Mouse (Mus musculus): ENCODE measurements at regions not wholly inside any gene's neighbourhood (a gene's known extent, or its start where the extent isn't known, plus 50 kb on each side); places are given as distances from the start of the nearest gene placed in this dataset.

DNA sequence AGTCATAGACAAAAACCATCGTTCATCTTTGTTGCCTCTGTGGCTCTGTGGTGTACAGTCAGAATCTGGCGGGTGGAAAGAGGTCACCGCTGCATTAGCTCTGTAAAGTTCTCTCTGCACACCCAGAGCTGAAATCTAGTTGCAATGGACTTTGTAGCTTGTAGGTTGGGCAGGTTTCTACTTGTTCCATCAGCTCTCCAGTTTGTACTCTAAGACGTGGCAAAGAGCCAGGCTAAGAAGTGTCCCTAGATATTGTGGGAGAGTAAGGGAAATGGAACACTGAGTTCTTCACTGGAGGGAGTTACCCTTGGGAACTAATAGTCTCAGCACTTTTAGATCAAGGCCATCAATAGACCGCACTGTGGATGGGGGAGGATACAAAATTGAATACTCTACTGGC, 197.6 kb upstream of the Nampt start:
- Histone ChIP-seq H3K4me3 (ENCODE audit: insufficient read depth, low read length) (no peak overlapping the region), H3K27ac (ENCODE audit: insufficient read depth, low read length) (no peak overlapping the region), H3K4me1 (ENCODE audit: control insufficient read depth, insufficient read depth, low read length) (no peaks in the 10 kb centered on the region)
- TF ChIP-seq CTCF (IDR thresholded peaks at IDR 0.05; ENCODE audit: extremely low read depth, insufficient read depth, low read length) = no peak

DNA sequence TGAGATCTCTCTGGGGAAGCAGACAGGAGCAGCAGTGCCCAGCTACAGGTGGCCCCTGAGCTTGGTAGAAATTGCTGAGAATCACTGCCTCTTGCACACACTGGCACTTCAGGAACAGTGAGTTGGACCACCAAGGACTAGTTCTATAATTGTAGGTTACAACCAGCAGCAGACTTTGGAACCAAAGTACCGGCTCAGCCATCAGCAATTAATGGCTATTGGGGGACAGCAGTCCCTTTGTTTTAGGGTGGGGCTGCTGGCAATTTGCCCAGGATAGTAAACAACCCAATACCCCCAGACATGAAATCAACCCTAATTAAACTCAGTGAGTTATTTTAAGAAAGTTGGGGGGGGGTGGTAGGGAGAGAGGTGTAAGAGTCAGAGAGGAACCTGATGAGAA, 190.8 kb upstream of the Nampt start:
- Histone ChIP-seq H3K27ac (ENCODE audit: insufficient read depth, low read length) (no peak overlapping the region), H3K4me1 (ENCODE audit: control insufficient read depth, insufficient read depth, low read length) (no peaks in the 10 kb centered on the region)
- TF ChIP-seq POLR2A (IDR thresholded peaks at IDR 0.05; ENCODE audit: extremely low read depth, insufficient read depth, low read length) (no peak), CTCF (IDR thresholded peaks at IDR 0.05; ENCODE audit: extremely low read depth, insufficient read depth, low read length) (no peak)

DNA sequence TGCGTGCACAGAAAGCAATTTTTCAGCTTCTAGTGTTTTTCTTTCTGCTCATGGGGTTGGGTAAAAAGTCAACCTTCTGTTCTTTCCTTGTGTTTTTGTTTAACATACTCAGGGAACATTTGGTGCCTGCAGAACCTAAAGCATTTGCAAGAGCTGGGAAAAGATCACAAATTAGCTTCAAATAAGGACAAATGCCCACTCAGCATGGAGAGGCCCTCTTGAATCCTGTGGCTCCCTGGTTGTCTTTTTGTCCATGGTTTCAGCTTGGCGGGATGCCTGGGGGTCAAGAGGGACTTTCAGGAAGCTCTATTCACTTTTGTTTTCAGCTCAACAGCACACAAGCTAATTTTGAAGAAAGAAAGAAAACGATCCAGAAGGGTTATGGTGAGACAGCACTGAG, 186.4 kb upstream of the Nampt start:
- Histone ChIP-seq H3K4me3 (ENCODE audit: insufficient read depth, low read length) (no peak overlapping the region), H3K27ac (ENCODE audit: insufficient read depth, low read length) (no peak overlapping the region), H3K4me1 (ENCODE audit: control insufficient read depth, insufficient read depth, low read length) (peaks cover 2% of the 10 kb centered on the region; the same call in 1 of the 2 replicates)
- TF ChIP-seq POLR2A (IDR thresholded peaks at IDR 0.05; ENCODE audit: extremely low read depth, insufficient read depth, low read length) (no peak), CTCF (IDR thresholded peaks at IDR 0.05; ENCODE audit: extremely low read depth, insufficient read depth, low read length) (no peak)

More for the DNA sequence above, 190.8 kb upstream of the Nampt start:
- no peak overlapping the region for H3K4me3 ChIP-seq (ENCODE audit: insufficient read depth, low read length)

DNA sequence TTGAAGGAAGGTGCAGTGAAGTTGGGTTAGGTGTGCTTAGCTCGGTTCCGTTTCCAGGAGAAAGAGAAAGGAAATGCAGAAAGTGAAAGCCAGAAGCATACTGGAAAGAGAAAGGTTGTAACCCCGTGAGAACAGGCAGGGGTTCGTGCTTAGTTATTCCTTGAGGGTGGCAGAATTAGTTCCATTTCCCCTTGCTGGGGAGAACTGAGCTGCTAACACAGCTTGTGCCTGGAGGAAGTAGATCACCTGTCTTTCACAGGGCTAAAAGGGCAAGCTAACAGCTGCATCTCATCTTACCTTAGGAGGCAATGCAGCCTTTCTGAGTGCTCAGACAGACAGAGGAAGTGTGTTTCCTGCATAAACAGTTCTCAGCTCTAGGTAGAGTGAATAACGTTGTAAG, 184.3 kb upstream of the Nampt start:
- peaks cover 2% of the 10 kb centered on the region; the same call in 1 of the 2 replicates for H3K4me1 ChIP-seq (ENCODE audit: control insufficient read depth, insufficient read depth, low read length)
- TF ChIP-seq POLR2A (IDR thresholded peaks at IDR 0.05; ENCODE audit: extremely low read depth, insufficient read depth, low read length) (no peak), CTCF (IDR thresholded peaks at IDR 0.05; ENCODE audit: extremely low read depth, insufficient read depth, low read length) (no peak)
- no peak overlapping the region for H3K27ac ChIP-seq (ENCODE audit: insufficient read depth, low read length)
- no peak overlapping the region for H3K4me3 ChIP-seq (ENCODE audit: insufficient read depth, low read length)

DNA sequence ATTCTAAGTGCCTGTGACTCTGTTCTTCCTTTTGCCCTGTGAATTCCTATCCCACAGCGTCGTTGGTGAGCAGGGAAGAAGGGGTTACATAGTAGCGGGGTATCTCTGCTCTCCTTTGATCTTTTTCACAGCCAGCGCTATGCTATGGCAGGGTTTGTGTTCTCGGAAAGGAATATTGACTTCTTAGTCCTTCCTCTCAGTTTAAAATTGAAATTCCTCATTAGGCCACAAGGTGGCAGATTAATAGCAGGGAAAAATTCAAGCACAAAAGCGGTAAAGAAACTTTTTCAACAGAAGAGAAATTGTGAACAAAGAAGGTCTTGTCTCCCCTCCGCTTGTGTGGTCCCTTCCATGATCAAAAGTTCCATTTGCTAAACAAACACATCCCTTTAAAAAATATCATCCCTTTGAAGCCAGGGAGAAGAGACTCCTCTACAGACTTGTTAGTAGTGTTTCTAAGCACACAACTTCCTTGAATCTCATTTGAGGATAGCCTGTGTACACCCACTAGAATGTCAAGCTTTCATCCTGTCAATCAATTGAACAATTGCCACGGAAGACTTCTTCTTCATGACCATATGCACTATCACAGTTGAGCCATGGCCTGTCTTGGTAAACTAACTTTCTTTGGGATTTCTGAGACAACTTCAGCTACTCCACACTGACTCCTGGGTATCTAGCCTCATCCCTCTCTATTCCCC, 181.8 kb upstream of the Nampt start:
- Histone ChIP-seq H3K27ac (ENCODE audit: insufficient read depth, low read length) (no peak overlapping the region), H3K4me3 (ENCODE audit: insufficient read depth, low read length) (no peak overlapping the region), H3K4me1 (ENCODE audit: control insufficient read depth, insufficient read depth, low read length) (peaks cover 2% of the 10 kb centered on the region; the same call in 1 of the 2 replicates)
- TF ChIP-seq POLR2A (IDR thresholded peaks at IDR 0.05; ENCODE audit: extremely low read depth, insufficient read depth, low read length) (no peak), CTCF (IDR thresholded peaks at IDR 0.05; ENCODE audit: extremely low read depth, insufficient read depth, low read length) (peak; percentile 15; the same call in 1 of the 2 replicates)

DNA sequence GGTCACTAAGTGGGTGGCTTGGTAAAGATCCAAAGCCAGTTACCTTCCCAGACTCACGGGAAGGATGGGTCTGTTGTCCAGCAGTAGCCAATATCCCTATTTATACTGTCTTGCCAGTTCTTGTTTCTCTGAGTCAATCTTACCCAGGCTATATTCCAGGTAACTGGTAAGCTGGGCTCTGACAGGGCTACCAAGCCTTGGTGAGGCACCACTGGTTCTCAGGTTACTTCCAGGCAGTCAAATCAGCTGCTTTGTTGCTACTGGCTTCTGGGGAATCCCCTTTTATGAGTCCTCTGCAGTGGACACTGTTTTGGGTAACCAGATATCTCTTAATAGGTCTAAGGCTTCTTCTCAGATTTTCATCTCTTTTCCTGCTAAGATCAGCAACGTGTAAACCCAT, 178.8 kb upstream of the Nampt start:
- H3K27ac ChIP-seq (ENCODE audit: insufficient read depth, low read length) = no peak overlapping the region
- TF ChIP-seq CTCF (IDR thresholded peaks at IDR 0.05; ENCODE audit: extremely low read depth, insufficient read depth, low read length) = no peak
- TF ChIP-seq POLR2A (IDR thresholded peaks at IDR 0.05; ENCODE audit: extremely low read depth, insufficient read depth, low read length) = no peak
- H3K4me1 ChIP-seq (ENCODE audit: control insufficient read depth, insufficient read depth, low read length) = peaks cover 2% of the 10 kb centered on the region; the same call in 1 of the 2 replicates
- H3K4me3 ChIP-seq (ENCODE audit: insufficient read depth, low read length) = no peak overlapping the region

DNA sequence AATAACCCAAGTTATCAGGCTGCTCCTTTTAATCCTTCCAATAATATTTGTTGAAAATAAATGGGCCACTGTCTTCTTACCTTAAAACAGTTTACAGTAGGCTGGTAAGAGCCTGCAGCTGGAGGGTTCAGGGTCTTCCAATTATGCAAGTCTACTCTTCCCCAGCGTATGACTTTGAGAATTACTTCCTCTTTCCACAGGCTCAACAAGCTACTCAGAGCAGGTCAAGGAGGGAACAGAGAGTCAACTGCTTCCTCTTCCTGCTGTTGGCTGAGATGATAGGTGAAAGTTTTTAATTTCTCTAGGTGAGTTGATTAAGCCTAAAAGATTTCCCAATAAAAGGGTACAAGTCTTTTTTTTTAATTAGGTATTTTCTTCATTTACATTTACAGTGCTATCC, 176.9 kb upstream of the Nampt start:
- TF ChIP-seq POLR2A (IDR thresholded peaks at IDR 0.05; ENCODE audit: extremely low read depth, insufficient read depth, low read length) = no peak
- no peak overlapping the region for H3K4me3 ChIP-seq (ENCODE audit: insufficient read depth, low read length)
- no peaks in the 10 kb centered on the region for H3K4me1 ChIP-seq (ENCODE audit: control insufficient read depth, insufficient read depth, low read length)
- no peak overlapping the region for H3K27ac ChIP-seq (ENCODE audit: insufficient read depth, low read length)

DNA sequence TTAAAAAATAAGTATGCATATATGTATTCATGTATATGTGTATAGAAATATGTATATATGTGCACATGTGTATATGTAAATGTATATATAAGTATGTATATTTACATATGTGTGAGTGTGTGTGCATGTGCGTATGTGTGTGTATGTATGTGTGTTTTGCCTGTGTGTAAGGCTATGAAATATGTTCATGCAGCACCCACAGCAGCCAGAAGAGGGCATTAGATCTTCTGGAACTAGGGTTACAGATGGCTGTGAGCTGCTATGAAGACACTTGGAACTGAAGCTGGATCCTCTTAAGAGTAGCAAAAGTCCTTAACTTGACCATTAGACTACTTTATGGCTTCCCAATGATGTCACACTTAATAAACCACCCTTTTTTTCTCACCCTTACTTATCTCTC, 166.2 kb upstream of the Nampt start:
- Histone ChIP-seq H3K27ac (ENCODE audit: insufficient read depth, low read length) (no peak overlapping the region), H3K4me3 (ENCODE audit: insufficient read depth, low read length) (no peak overlapping the region), H3K4me1 (ENCODE audit: control insufficient read depth, insufficient read depth, low read length) (no peaks in the 10 kb centered on the region)
- TF ChIP-seq CTCF (IDR thresholded peaks at IDR 0.05; ENCODE audit: extremely low read depth, insufficient read depth, low read length) = no peak
- TF ChIP-seq POLR2A (IDR thresholded peaks at IDR 0.05; ENCODE audit: extremely low read depth, insufficient read depth, low read length) = no peak

DNA sequence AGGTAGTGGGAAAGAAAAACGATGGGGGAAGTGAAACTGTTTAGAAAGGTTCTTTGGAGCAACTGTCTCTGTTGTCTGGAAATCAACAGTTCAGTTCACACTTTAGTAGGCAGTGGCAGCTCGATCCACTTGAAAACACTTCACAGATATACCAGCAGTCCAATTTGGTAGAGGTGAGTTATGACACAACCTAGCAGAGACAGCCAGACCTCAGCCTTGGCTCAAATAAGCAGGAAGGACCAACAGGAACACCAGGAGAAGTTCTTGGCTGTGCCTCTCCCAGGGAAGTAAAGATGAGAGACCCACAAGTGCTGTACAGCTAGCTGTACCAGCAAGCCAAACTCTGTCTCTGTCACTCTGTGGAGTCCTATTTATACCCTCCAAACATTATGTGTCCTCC, 163.2 kb upstream of the Nampt start:
- Histone ChIP-seq H3K4me1 (ENCODE audit: control insufficient read depth, insufficient read depth, low read length) (no peaks in the 10 kb centered on the region), H3K27ac (ENCODE audit: insufficient read depth, low read length) (no peak overlapping the region), H3K4me3 (ENCODE audit: insufficient read depth, low read length) (no peak overlapping the region)
- TF ChIP-seq POLR2A (IDR thresholded peaks at IDR 0.05; ENCODE audit: extremely low read depth, insufficient read depth, low read length) (no peak), CTCF (IDR thresholded peaks at IDR 0.05; ENCODE audit: extremely low read depth, insufficient read depth, low read length) (no peak)

DNA sequence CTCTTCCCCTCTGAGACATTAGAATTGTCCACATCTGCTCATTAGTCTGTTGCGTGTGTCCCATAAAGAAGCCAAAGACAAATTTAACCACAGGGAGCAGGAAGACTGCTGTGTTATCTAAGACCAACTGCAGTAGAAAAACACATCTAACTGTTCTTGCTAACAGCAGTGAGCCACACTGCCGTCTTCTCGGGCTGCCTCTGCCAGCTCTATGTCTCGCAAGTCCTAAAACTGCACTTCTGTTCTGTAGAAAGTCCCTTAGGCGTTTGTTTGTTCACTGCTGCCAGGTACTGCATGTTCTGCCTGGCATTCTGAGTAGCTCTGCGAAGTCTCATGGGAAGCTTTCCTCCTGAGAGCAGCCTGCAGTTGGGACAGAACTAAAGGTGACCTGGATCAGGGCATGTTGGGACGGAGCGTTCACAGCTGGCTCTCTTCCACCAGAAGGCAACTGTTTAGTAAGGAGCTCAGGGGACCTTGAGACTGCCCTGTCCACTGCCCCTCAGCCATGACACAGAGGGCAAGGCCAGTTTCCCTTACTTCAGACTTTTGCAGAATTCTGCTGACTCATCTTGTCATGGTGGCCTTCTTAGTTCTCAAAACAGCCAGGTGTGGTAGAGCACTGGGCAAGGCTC, 157.4 kb upstream of the Nampt start:
- TF ChIP-seq CTCF (IDR thresholded peaks at IDR 0.05; ENCODE audit: extremely low read depth, insufficient read depth, low read length) (no peak), POLR2A (IDR thresholded peaks at IDR 0.05; ENCODE audit: extremely low read depth, insufficient read depth, low read length) (no peak)
- Histone ChIP-seq H3K4me3 (ENCODE audit: insufficient read depth, low read length) (no peak overlapping the region), H3K4me1 (ENCODE audit: control insufficient read depth, insufficient read depth, low read length) (0 out of 2 replicates have a peak, but pooled peaks cover 1% of the 10 kb centered on the region), H3K27ac (ENCODE audit: insufficient read depth, low read length) (no peak overlapping the region)
